Mouse (Mus musculus): ENCODE measurements around the gene Vps45. TPM values are rescaled to one million over a fixed set of nuclear protein-coding genes. Genes with fewer than 3 reads are reported as not detected.

Gene Vps45
- polyA plus RNA-seq, 2 experiments = 6.6 to 9.0 TPM

- Histone ChIP-seq H3K9ac (replicated peaks) (no peak overlapping the region), H3K27ac (no peak overlapping the region), H3K4me3 (ENCODE audit: insufficient read depth in 1 of 2, low read depth in 2 of 2, low read length in 2 of 2) (no peak overlapping the region), H3K4me2 (ENCODE audit: low read depth) (no peak overlapping the region), H3K36me3 (replicated peaks; ENCODE audit: control insufficient read depth, insufficient read depth, low read depth) (peaks cover 6% of the 10 kb centered on the region; the same call in 1 of the 2 replicates), H3K27me3 (ENCODE audit: control insufficient read depth, insufficient read depth, low read length) (no peaks in the 10 kb centered on the region), H3K4me1 (replicated peaks; ENCODE audit: control insufficient read depth in 2 of 2, insufficient read depth in 2 of 2, low read length in 1 of 2) (no peaks in the 10 kb centered on the region), H3K9me3 (ENCODE audit: control insufficient read depth, low read length) (no peaks in the 10 kb centered on the region)
- no peak for TF ChIP-seq EP300 (IDR thresholded peaks at IDR 0.05; ENCODE audit: low read depth)
- no peak for TF ChIP-seq CTCF (IDR thresholded peaks at IDR 0.05; ENCODE audit: low read depth)
- WGBS (ENCODE audit: insufficient replicate concordance) = 59% methylated on average over 1 of the region's 1 CpGs
- ATAC-seq (ENCODE audit: insufficient read depth) = no peak
- DNase-seq (ENCODE audit: low read depth in 3 of 3, low spot score in 3 of 3) = no peak
Measured at GRCm38 (mm10) chr3:96043104-96043503, 15.2 kb downstream of the Vps45 start.

GRCm38 (mm10) chr3:96041079-96041478 lies 17.2 kb downstream of the Vps45 start:
- Histone ChIP-seq H3K27me3 (ENCODE audit: control insufficient read depth, insufficient read depth, low read length) (no peaks in the 10 kb centered on the region), H3K9me3 (ENCODE audit: control insufficient read depth, low read length) (no peaks in the 10 kb centered on the region), H3K36me3 (replicated peaks; ENCODE audit: control insufficient read depth, insufficient read depth, low read depth) (peaks cover 2% of the 10 kb centered on the region; the same call in 1 of the 2 replicates), H3K4me2 (ENCODE audit: low read depth) (no peak overlapping the region), H3K27ac (no peak overlapping the region), H3K9ac (replicated peaks) (no peak overlapping the region), H3K4me1 (replicated peaks; ENCODE audit: control insufficient read depth in 2 of 2, insufficient read depth in 2 of 2, low read length in 1 of 2) (no peaks in the 10 kb centered on the region), H3K4me3 (ENCODE audit: insufficient read depth in 1 of 2, low read depth in 2 of 2, low read length in 2 of 2) (no peak overlapping the region)
- 81% methylated on average over 6 of the region's 6 CpGs for WGBS (ENCODE audit: insufficient replicate concordance)
- DNase-seq (ENCODE audit: low read depth in 3 of 3, low spot score in 3 of 3) (no peak), ATAC-seq (ENCODE audit: insufficient read depth) (no peak)
- TF ChIP-seq EP300 (IDR thresholded peaks at IDR 0.05; ENCODE audit: low read depth) (no peak), CTCF (IDR thresholded peaks at IDR 0.05; ENCODE audit: low read depth) (no peak)

GRCm38 (mm10) chr3:96040663-96041006 lies 17.6 kb downstream of the Vps45 start:
- Histone ChIP-seq H3K4me3 (ENCODE audit: insufficient read depth in 1 of 2, low read depth in 2 of 2, low read length in 2 of 2) (no peak overlapping the region), H3K27ac (no peak overlapping the region), H3K9me3 (ENCODE audit: control insufficient read depth, low read length) (no peaks in the 10 kb centered on the region), H3K4me2 (ENCODE audit: low read depth) (no peak overlapping the region), H3K27me3 (ENCODE audit: control insufficient read depth, insufficient read depth, low read length) (no peaks in the 10 kb centered on the region), H3K36me3 (replicated peaks; ENCODE audit: control insufficient read depth, insufficient read depth, low read depth) (no peaks in the 10 kb centered on the region), H3K9ac (replicated peaks) (no peak overlapping the region), H3K4me1 (replicated peaks; ENCODE audit: control insufficient read depth in 2 of 2, insufficient read depth in 2 of 2, low read length in 1 of 2) (no peaks in the 10 kb centered on the region)
- WGBS (ENCODE audit: insufficient replicate concordance) = 71% methylated on average over 2 of the region's 2 CpGs
- no peak for DNase-seq (ENCODE audit: low read depth in 3 of 3, low spot score in 3 of 3)
- ATAC-seq (ENCODE audit: insufficient read depth) = no peak
- TF ChIP-seq CTCF (IDR thresholded peaks at IDR 0.05; ENCODE audit: low read depth) (no peak), EP300 (IDR thresholded peaks at IDR 0.05; ENCODE audit: low read depth) (no peak)

- Histone ChIP-seq H3K4me3 (ENCODE audit: insufficient read depth in 1 of 2, low read depth in 2 of 2, low read length in 2 of 2) (no peak overlapping the region), H3K4me2 (ENCODE audit: low read depth) (no peak overlapping the region), H3K4me1 (replicated peaks; ENCODE audit: control insufficient read depth in 2 of 2, insufficient read depth in 2 of 2, low read length in 1 of 2) (no peaks in the 10 kb centered on the region), H3K27me3 (ENCODE audit: control insufficient read depth, insufficient read depth, low read length) (no peaks in the 10 kb centered on the region), H3K9ac (replicated peaks) (no peak overlapping the region), H3K36me3 (replicated peaks; ENCODE audit: control insufficient read depth, insufficient read depth, low read depth) (no peaks in the 10 kb centered on the region), H3K27ac (no peak overlapping the region), H3K9me3 (ENCODE audit: control insufficient read depth, low read length) (no peaks in the 10 kb centered on the region)
- DNase-seq (ENCODE audit: low read depth in 3 of 3, low spot score in 3 of 3) (no peak), ATAC-seq (ENCODE audit: insufficient read depth) (no peak)
- TF ChIP-seq CTCF (IDR thresholded peaks at IDR 0.05; ENCODE audit: low read depth) (no peak), EP300 (IDR thresholded peaks at IDR 0.05; ENCODE audit: low read depth) (no peak)
- WGBS (ENCODE audit: insufficient replicate concordance) = 69% methylated on average over 9 of the region's 9 CpGs
Measured at GRCm38 (mm10) chr3:96039857-96040662, 18.2 kb downstream of the Vps45 start.

GRCm38 (mm10) chr3:96038851-96039250 lies 19.4 kb downstream of the Vps45 start:
- H3K27ac ChIP-seq = no peak overlapping the region
- no peak overlapping the region for H3K4me2 ChIP-seq (ENCODE audit: low read depth)
- ATAC-seq (ENCODE audit: insufficient read depth) (no peak), DNase-seq (ENCODE audit: low read depth in 3 of 3, low spot score in 3 of 3) (no peak)
- H3K36me3 ChIP-seq (replicated peaks; ENCODE audit: control insufficient read depth, insufficient read depth, low read depth) = no peaks in the 10 kb centered on the region
- 71% methylated on average over 4 of the region's 4 CpGs for WGBS (ENCODE audit: insufficient replicate concordance)
- no peaks in the 10 kb centered on the region for H3K27me3 ChIP-seq (ENCODE audit: control insufficient read depth, insufficient read depth, low read length)
- H3K9ac ChIP-seq (replicated peaks) = no peak overlapping the region
- H3K4me3 ChIP-seq (ENCODE audit: insufficient read depth in 1 of 2, low read depth in 2 of 2, low read length in 2 of 2) = no peak overlapping the region
- TF ChIP-seq EP300 (IDR thresholded peaks at IDR 0.05; ENCODE audit: low read depth) = no peak
- no peak for TF ChIP-seq CTCF (IDR thresholded peaks at IDR 0.05; ENCODE audit: low read depth)
- no peaks in the 10 kb centered on the region for H3K9me3 ChIP-seq (ENCODE audit: control insufficient read depth, low read length)
- H3K4me1 ChIP-seq (replicated peaks; ENCODE audit: control insufficient read depth in 2 of 2, insufficient read depth in 2 of 2, low read length in 1 of 2) = no peaks in the 10 kb centered on the region

All from liver, embryonic 14.5 days (tissue).